Mouse (Mus musculus) layer of hippocampus, adult 9-10 months (tissue): Measurements from ENCODE around the gene Cct3.
"Not testable (repeated sequence)": the region's sequence is repeated elsewhere in the genome, so short reads cannot be mapped to it uniquely, and the experiment has no call there.

Experiments used
- DNase-seq: peaks from one replicate; pipeline ENCODE4 v3.0.0; 2022; ENCODE audit warnings: low spot score

Gene Cct3

GRCm38 (mm10) chr3:88361096-88361495, 64.2 kb downstream of the Cct3 start:
- DNase-seq: no peak

GRCm38 (mm10) chr3:88361612-88362313, 64.8 kb downstream of the Cct3 start:
- no peak for DNase-seq

GRCm38 (mm10) chr3:88363700-88364099, 66.8 kb downstream of the Cct3 start:
- no peak for DNase-seq

GRCm38 (mm10) chr3:88364337-88364736, 67.4 kb downstream of the Cct3 start, which contains the start of gene Paqr6:
Gene Paqr6 (plus strand): TSS chr3:88364584.
- DNase-seq: no peak

- no peak for DNase-seq
Observed at GRCm38 (mm10) chr3:88365705-88366361, 68.9 kb downstream of the Cct3 start.

DNA sequence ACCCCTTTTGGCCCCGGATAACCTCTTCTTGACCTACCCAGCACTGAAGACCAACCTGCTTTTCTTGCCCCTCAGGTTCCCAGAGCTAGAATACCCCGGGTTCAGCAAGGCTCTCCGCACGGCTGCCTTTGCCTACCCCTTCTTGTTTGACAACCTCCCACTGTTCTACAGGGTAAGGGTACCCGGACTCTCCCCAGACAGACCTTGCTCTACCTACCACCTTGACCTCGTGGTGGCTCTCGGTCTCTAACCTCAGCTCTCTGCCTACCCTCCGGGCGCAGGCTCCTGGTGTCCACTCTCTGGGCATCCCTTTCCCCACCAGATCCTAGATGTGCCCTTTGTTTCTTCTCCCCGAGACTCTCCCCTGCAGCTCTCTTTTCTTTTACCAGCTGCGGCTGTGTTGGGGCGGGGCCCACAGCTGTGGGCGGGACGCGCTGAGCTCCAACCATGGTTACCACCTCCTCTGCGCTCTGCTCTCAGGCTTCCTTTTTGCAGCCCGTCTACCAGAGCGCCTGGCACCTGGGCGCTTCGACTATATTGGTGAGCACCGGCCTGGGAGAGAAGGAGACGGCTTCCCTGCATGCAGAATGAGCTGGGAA, 70.0 kb downstream of the Cct3 start:
- not testable (repeated sequence) for DNase-seq

DNA sequence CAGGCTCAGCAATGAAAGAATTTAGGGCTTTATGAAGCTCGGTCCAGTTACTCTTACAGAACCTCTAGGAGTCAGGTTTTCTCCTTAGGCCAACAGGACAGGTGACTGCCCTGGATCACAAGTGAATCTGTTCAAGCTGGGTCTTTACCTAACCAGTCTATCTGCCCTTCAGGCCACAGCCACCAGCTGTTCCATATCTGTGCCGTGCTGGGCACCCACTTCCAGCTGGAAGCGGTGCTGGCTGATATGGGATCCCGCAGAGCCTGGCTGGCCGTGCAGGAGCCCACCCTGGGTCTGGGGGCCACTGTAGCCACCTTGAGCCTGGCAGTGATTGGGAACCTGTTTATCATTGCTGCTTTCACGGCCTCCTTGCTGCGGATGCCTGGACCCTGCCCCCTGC, 70.6 kb downstream of the Cct3 start:
- DNase-seq: not testable (repeated sequence)

DNA sequence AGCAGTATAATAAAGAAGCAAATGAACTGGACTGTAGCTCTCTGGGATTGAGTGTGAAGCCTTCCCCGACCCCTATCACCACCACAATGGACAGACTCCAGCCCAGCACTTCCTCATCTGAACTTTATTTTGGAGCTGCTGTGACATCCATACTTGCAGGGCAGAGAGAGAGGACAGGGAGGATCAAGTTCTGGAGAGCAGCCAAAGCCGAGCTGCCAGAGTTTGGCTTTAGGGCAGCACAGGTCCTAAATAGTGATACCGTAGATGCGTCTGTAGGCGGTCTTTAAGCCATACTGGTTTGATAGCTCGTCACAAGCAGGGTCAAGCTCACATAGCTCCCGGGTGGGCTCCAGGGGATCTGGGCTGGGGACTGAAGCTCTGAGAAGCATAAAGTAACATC, 71.6 kb downstream of the Cct3 start:
- DNase-seq: not testable (repeated sequence)
